Mouse (Mus musculus) adrenal gland, adult 10 weeks (tissue): ENCODE measurements around the gene Pah. TPM values are rescaled to one million over a fixed set of nuclear protein-coding genes. Genes with fewer than 3 reads are reported as not detected.

ENCODE experiments used
- polyA plus RNA-seq: library from polyadenylated mRNA; stranded (reverse); fragments of 350-450 nt; fragmentation: Illumina TruSeq; extraction: RNeasy Lipid Tissue Mini Kit (QIAGEN cat#74804); gene quantifications from one replicate; pipeline ENCODE4 v1.2.3, GENCODE M21; 2014; ENCODE audit warnings: low read depth, low replicate concordance

Gene Pah
- polyA plus RNA-seq, result not detected

DNA sequence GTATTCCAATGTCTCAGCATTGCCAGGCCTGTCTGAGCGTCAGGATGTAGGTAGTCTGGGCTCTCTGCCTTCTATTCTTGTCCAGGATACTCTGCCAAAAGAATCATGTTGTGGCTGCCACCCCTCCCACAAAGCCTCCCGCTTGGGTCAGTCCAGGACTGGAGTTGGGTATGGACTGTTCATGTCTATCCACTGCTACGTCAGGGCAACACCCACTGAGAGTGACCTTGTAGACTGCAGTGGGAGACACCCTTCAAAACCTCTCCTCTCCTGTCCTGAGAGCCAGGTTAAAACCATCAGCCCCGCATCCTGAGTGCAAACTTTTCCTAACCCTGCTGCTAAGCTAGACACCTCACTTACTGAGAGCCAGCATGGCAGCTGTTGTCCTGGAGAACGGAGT lies at the start of gene Pah:
Gene Pah, plus strand, starts transcription at position 150 of the 400 bp plus-strand sequence.

DNA sequence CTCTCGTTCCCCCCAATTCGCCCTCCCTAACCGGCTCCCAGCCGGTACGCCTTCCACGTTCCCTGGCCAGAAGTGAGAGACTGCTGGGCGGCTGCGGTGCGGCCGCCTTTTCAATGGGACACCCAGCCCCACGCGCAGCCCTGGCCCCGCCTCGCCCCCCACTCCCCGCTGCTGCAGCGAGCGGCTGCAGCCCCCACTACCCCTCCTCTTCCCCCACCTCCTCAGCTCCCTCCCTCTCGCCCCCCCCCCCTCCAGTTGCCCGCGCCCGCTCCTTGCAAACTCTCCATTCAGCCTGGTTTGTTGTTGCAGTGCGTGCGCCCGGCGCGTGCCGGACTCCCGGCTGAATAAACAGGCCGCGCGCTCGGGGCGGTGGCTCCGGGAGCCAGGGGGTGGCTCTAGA lies 28.0 kb upstream of the Pah start, which contains the start of gene Ascl1:
Gene Ascl1, minus strand, starts transcription at position 85 of the 400 bp plus-strand sequence.

Other genes with a start within 250 kb of the Pah start
- 1.2 TPM for gene Ascl1, start 28.1 kb upstream of the Pah start, polyA plus RNA-seq